Mouse (Mus musculus) cerebellum, adult 9-10 months (tissue): ENCODE data around the gene Cdkal1.

Experiments used
- DNase-seq: peaks from one replicate; pipeline ENCODE4 v3.0.0; 2022

Cdkal1 gene

DNA sequence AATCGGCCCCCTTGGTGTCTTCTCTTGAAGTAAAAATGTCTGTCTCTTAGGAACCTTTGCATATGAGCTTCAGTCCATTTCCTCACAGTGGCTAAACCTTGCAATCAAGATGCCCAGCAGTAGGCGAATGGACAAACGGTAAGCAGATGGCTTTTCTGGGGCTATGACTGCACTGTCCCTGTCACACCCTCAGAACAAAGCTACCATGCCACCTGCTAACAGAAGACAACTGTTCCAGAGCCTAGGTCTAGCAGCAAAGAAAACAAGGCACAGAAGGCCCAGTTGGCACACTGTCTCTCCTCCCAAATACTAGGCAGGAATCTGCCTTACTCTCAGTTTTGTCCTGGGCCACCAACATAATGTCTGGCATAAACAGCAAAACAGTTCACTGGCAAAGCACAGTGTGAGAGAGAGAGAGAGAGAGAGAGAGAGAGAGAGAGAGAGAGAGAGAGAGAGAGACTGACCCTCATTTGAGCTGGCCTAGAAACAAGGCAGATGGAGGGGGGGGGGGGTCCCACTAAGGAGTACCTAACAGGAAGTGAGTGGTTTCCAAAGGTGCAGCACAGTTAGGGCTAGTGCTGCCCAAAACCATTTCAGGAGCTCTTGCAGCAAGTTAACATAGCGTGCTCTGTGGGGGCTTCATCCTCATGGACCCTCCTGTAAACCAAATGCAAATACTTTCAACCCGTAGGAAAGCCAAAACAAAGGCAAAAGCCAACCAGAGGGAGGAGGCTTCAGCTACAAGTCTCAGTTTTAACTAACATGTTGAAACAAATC is 95.6 kb downstream of the Cdkal1 start:
- DNase-seq, result peak; percentile 97

DNA sequence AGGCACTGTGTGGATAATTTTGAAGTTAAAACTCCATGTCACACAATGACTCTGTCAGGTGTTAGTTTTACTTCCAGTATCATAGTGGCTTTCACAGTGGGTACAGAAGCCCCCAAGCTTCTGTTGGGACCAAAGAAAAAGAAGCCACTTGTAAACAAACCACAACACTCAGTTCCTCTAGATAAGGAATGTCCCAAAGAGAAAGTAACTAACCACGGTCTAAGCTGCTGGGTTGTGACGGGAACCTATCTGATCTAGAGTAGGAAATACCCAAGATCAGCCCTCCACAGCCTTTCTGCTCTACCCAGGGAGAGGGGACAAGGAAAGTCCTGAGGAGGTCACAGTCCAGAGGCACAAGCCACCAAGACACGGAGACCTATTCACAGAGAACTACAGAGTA is 99.4 kb downstream of the Cdkal1 start:
- DNase-seq, result no peak

- DNase-seq, result peak; percentile 90
Observed at GRCm38 (mm10) chr13:29753254-29753653, 102.2 kb downstream of the Cdkal1 start.

DNA sequence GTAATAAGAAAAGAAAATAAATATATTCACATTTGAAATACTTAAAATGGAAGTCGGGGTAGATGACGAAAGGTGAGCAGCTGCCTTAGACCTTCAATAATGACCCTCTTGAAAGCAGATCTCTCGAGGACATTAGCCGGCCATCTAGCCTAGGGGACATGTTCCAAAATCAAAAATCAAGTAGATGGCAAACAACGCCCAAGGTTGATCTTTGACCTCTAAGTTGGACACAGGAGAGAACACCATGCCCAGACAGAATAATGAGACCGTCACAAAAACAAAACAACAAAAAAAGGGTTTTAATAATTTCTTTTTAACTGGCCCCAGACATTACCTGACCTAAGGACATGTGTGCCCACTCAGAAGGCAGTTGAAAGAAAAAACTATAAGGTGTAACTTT is 103.4 kb downstream of the Cdkal1 start:
- DNase-seq, result no peak

DNA sequence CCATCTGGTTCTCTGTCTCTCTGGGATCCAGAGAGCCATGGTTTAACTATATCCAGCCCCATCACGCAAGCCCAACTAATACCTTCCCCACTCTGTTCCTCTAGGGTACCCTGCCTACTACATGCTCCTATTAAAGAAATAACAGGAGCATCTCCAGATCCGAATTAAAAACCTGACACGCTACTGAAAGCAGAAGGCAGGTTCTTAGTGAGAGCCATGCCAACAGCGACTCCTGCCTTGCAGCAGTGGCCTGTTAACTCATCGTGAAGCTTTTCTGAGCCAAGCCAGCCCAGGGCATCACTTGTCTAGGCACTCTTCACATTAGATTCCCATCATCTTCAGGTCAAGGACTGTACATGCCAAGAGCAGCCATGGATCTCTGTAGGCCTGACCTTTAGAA is 104.3 kb downstream of the Cdkal1 start:
- no peak for DNase-seq

DNA sequence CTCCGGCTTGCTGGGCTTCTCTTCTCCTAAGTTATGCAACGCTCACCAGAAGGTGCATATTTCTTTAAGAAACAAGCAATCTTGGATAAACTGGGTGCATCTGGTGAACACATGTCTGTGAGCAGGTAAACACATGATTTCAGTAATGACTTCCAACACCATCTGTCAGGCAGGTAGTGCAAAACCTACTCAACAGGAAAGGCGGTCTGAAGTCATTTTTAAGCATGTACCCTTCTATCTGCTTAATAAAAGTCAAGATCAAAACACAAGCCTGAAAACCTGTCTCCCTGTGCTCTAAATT is 108.2 kb downstream of the Cdkal1 start:
- DNase-seq, result no peak

GRCm38 (mm10) chr13:29746501-29747346 is 108.8 kb downstream of the Cdkal1 start:
- DNase-seq, result no peak

DNA sequence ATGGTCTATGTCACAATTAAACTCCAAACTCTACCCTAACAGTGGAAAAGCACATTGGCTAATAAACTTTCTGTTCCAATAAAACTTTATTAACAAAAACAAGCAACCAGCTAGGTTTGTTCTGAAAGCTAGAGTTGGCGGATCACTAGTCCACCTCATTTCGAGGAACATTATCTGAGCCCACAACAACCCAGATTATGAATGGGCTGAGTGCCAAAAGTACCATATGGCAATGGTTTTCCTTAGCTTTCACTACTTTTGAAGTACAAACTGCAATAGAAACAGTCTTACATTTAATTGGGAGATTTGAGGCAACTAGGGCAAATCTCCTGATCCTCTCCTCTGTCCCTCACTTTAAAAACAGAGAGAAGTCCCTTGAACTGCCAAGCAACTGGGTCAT is 110.4 kb downstream of the Cdkal1 start:
- peak; percentile 72 for DNase-seq

DNA sequence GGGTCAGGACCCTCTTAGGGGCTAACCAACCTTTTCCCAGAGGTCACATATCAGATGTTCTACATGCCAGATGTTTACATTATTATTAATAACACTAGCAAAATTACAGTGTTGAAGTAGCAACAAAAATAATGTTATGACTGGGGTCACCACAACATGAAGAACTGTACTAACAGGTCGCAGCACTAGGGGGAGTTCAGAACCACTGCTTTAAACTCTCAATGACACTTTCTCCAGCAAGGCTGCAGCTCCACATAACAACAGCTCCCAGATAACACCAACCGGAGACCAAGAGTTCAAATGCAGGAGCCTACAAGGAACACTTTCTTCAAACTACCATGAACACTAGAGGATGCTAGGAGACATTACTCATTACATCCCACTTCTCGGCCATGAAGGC is 111.3 kb downstream of the Cdkal1 start:
- DNase-seq, result no peak

GRCm38 (mm10) chr13:29743761-29744160 is 111.7 kb downstream of the Cdkal1 start:
- DNase-seq, result no peak

GRCm38 (mm10) chr13:29737675-29738461 is 117.6 kb downstream of the Cdkal1 start:
- DNase-seq, result peak; percentile 33

DNA sequence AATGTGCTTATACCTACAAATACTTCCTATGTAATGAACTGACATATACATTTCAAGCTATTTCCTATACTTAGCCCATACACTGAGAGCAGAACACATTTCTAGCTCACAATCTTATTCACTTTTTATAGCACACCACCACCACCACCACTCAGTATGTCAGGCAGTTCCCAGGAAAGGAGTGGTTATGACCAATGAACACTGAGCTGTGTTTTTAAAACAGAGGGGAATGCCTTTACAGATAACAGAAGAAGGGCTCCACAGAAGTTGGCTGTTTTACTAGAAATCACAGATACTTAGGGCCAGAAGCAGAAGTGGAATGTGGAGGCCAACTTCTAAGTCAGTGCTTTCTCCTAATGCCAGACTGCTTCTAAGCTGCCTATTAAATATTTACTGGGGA is 121.0 kb downstream of the Cdkal1 start:
- DNase-seq, result no peak

- DNase-seq, result no peak
Observed at GRCm38 (mm10) chr13:29726154-29726825, 129.2 kb downstream of the Cdkal1 start.

DNA sequence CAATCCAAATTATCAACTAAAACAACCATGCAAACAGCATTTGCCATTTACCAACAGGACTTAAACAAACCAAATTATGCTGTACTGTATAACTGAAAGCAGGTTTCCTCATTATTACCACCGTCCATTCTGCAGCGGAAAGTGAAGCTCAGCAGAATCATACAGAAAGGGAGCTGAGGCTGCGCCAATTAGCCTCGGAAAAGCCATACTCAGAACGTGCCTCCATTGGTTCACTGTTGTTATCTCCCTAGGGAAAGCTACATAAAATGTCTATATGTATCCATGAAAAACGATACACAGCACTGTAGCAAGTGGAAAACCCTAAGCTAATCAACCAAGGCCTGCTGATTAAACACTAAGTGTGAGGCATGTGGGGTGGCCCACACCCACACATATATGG is 130.6 kb downstream of the Cdkal1 start:
- DNase-seq, result no peak

GRCm38 (mm10) chr13:29723150-29723549 is 132.3 kb downstream of the Cdkal1 start:
- no peak for DNase-seq

- DNase-seq, result no peak
Observed at GRCm38 (mm10) chr13:29721206-29721605, 134.3 kb downstream of the Cdkal1 start.

- DNase-seq, result no peak
Observed at GRCm38 (mm10) chr13:29716550-29716949, 138.9 kb downstream of the Cdkal1 start.

DNA sequence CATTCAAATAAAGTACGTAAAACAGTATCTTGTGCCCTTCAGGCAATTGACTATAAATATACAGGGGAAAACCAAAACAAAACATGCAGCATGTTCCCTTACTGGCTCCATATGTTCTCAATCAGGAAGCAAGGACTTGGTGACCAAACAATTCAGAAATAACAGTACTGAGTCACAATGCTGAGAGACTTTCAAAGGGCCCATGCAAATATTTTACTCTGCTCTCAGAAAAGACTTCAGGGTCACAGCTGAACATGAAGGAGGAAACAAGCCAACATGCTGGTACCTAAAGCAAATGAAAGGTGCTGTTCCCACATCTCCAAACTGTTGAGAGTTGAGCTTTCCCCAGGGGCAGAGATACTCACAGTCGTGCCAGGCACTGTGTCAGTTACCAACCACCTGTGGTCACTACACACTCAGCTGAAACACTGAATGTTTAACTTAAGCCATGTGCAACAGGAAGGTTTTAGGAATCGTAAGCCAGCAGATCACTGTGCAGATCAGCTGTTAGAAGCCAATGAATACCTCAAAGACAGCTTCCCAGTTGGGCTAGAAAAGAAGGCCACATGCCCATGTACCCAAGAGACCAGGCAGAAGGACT is 140.1 kb downstream of the Cdkal1 start:
- no peak for DNase-seq

DNA sequence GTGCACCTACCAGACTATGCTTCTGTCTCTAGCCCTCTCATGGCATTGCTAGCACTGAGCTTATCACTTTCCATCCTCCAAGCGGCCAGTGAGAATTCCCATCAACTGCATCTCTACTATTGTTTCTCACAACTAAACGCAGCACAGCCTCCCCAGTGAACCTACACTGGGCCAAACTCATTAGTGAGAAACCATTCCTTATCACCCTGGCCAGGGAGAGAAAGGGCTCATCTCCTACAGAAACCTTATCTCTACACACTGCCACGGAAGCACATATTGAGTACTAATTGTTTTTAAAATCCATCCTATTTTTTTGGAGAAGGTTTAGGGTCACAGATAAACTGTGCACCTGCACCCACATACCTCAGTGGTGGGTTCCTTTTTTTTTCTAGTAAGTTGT is 147.9 kb downstream of the Cdkal1 start:
- DNase-seq, result no peak

DNA sequence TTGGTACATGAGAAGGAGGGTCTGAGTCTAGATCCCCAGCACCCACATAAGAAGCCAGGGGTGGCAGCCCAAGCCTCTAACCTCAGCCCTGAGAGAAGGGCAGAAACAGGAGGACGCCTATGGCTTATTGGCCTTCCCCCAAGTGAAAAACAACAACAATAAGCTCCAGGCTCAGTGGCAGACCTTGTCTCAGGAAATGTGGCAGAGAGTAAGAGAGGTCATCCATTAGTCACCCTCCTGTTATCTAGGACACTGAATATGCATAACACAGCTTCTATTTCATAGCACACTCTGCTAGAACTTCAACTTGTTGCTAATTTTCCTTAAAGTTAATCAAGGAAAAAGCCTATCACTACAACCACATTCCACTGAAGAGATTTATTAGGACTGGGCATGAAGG is 154.1 kb downstream of the Cdkal1 start:
- no peak for DNase-seq

- DNase-seq, result no peak
Observed at GRCm38 (mm10) chr13:29699896-29700295, 155.6 kb downstream of the Cdkal1 start.

- DNase-seq, result no peak
Observed at GRCm38 (mm10) chr13:29698307-29698985, 157.0 kb downstream of the Cdkal1 start.
